Mouse (Mus musculus) lung, adult 10 weeks (tissue): ENCODE measurements around the gene Mrpl58. TPM values are rescaled to one million over a fixed set of nuclear protein-coding genes. Genes with fewer than 3 reads are reported as not detected.

Source experiments
- polyA plus RNA-seq: library from polyadenylated mRNA; stranded (reverse); fragments of 350-450 nt; fragmentation: Illumina TruSeq; extraction: RNeasy Lipid Tissue Mini Kit (QIAGEN cat#74804); gene quantifications from one replicate; pipeline ENCODE4 v1.2.3, GENCODE M21; 2014; ENCODE audit warnings: low read depth, low replicate concordance; ENCODE audit not compliant: insufficient read depth

Mrpl58 gene
- 89.2 TPM for polyA plus RNA-seq

GRCm38 (mm10) chr11:115403338-115404124, at the start of gene Mrpl58:
Gene Mrpl58 (plus strand): TSS chr11:115403752.

GRCm38 (mm10) chr11:115367395-115367944, 36.1 kb upstream of the Mrpl58 start, which contains the start of gene Hid1:
Gene Hid1 (minus strand): TSS chr11:115367756.

GRCm38 (mm10) chr11:115381743-115382539, 21.6 kb upstream of the Mrpl58 start, which contains the start of gene Cdr2l:
Gene Cdr2l (plus strand): TSS chr11:115381916.

GRCm38 (mm10) chr11:115419531-115420237, 16.1 kb downstream of the Mrpl58 start, which contains the start of the genes Atp5h and Kctd2:
Gene Atp5h (minus strand): TSS chr11:115419962.
Gene Kctd2 (plus strand): TSS chr11:115420128.

GRCm38 (mm10) chr11:115439906-115440595, 36.5 kb downstream of the Mrpl58 start, which contains the start of gene Trim80:
Gene Trim80 (plus strand): TSS chr11:115440545.

Other genes with a start within 250 kb of the Mrpl58 start
- gene Slc9a3r1, start 240.4 kb upstream of the Mrpl58 start, polyA plus RNA-seq, result 44.9 TPM
- gene Tmem104, start 216.3 kb upstream of the Mrpl58 start, polyA plus RNA-seq, result 4.0 TPM
- 33.1 TPM for gene Nat9, start 215.9 kb upstream of the Mrpl58 start, polyA plus RNA-seq
- gene Grin2c, start 136.5 kb upstream of the Mrpl58 start, polyA plus RNA-seq, result 0.39 TPM
- 6.9 TPM for gene Fdxr, start 126.7 kb upstream of the Mrpl58 start, polyA plus RNA-seq
- 0.99 TPM for gene Fads6, start 106.1 kb upstream of the Mrpl58 start, polyA plus RNA-seq
- not detected for gene Otop2, start 96.6 kb upstream of the Mrpl58 start, polyA plus RNA-seq
- not detected for gene Ush1g, start 81.7 kb upstream of the Mrpl58 start, polyA plus RNA-seq
- not detected for gene Otop3, start 69.0 kb upstream of the Mrpl58 start, polyA plus RNA-seq
- 11.8 TPM for gene Hid1, start 36.0 kb upstream of the Mrpl58 start, polyA plus RNA-seq
- gene Cdr2l, start 21.8 kb upstream of the Mrpl58 start, polyA plus RNA-seq, result 7.4 TPM
- 582 TPM for gene Atp5h, start 16.2 kb downstream of the Mrpl58 start, polyA plus RNA-seq
- gene Kctd2, start 16.4 kb downstream of the Mrpl58 start, polyA plus RNA-seq, result 47.3 TPM
- not detected for gene Trim80, start 36.8 kb downstream of the Mrpl58 start, polyA plus RNA-seq
- 0.43 TPM for gene Slc16a5, start 58.7 kb downstream of the Mrpl58 start, polyA plus RNA-seq
- gene Armc7, start 71.9 kb downstream of the Mrpl58 start, polyA plus RNA-seq, result 5.3 TPM
- gene Nt5c, start 88.1 kb downstream of the Mrpl58 start, polyA plus RNA-seq, result 76.7 TPM
- gene Jpt1, start 110.6 kb downstream of the Mrpl58 start, polyA plus RNA-seq, result 84.1 TPM
- gene Sumo2, start 132.5 kb downstream of the Mrpl58 start, polyA plus RNA-seq, result 241 TPM
- gene Nup85, start 160.7 kb downstream of the Mrpl58 start, polyA plus RNA-seq, result 43.6 TPM
- 38.3 TPM for gene Mrps7, start 200.2 kb downstream of the Mrpl58 start, polyA plus RNA-seq
- gene Gga3, start 200.3 kb downstream of the Mrpl58 start, polyA plus RNA-seq, result 8.4 TPM
- gene Mif4gd, start 209.2 kb downstream of the Mrpl58 start, polyA plus RNA-seq, result 52.6 TPM
- gene Slc25a19, start 224.5 kb downstream of the Mrpl58 start, polyA plus RNA-seq, result 19.5 TPM